Mouse (Mus musculus) lung, adult 2 months (tissue): ENCODE results near the gene Pld5.

Experiments used
- CTCF ChIP-seq: fragments of 200-500 bp; IDR thresholded peaks from 2 replicates; pipeline ENCODE4 v1.5.1; 2011; ENCODE audit warnings: mild to moderate bottlenecking, low read length, control low read depth; ENCODE audit not compliant: insufficient read depth
- POLR2A ChIP-seq: fragments of 200-500 bp; IDR thresholded peaks from 2 replicates; pipeline ENCODE4 v1.6.1; 2011; ENCODE audit warnings: low read depth, mild to moderate bottlenecking, control low read depth, low read length, borderline replicate concordance; ENCODE audit errors: extremely low read depth

DNA sequence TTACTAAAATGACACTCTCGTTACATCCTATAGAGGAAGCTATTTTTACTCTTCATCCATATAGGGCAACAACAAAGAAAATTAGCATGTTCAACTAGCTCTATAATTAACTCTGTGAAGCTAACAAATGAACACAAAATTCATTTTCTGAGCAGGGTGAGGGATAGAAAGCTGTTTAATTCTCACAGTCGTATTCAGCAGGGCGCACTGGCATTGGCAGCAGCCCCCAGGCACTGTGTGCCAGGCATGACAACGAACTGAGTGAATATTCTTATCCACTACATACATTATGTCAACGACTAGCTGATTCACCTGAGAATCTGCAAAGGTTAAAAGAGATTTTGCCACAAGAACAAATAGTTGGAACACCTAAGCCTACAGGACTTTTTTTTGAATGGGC is 304.4 kb downstream of the Pld5 start:
- no peak for TF ChIP-seq CTCF
- TF ChIP-seq POLR2A = no peak
